Mouse (Mus musculus) G1E (cell line): Measurements from ENCODE around the gene Zkscan4. TPM values are rescaled to one million over a fixed set of nuclear protein-coding genes. Genes with fewer than 3 reads are reported as not detected.
"Not testable (repeated sequence)": the region's sequence is repeated elsewhere in the genome, so short reads cannot be mapped to it uniquely, and the experiment has no call there.

Source experiments
- ATAC-seq: 2 replicates; pipeline ENCODE4 v1.8.0; 2016; ENCODE audit warnings: mild to moderate bottlenecking; ENCODE audit not compliant: insufficient number of reproducible peaks, poor library complexity, low FRiP score, severe bottlenecking; ENCODE audit errors: extremely low read depth
- DNase-seq: peaks from one replicate; pipeline ENCODE4 v3.0.0; 2012; ENCODE audit warnings: low spot score
- H3K27me3 ChIP-seq: 2 replicates; pipeline ENCODE4 v1.6.1; 2012; ENCODE audit warnings: mild to moderate bottlenecking, low read length, inconsistent platforms; ENCODE audit not compliant: insufficient read depth
- H3K36me3 ChIP-seq: replicated peaks from 2 replicates; pipeline ENCODE3; 2012; ENCODE audit warnings: mild to moderate bottlenecking, inconsistent platforms
- H3K4me1 ChIP-seq: 2 replicates; pipeline ENCODE4 v1.6.1; 2012; ENCODE audit warnings: low read depth, low read length, inconsistent platforms, mixed read lengths; ENCODE audit not compliant: insufficient read depth
- H3K4me3 ChIP-seq: 2 replicates; pipeline ENCODE4 v1.5.1; 2012; ENCODE audit warnings: low read depth, mild to moderate bottlenecking, inconsistent platforms, low read length, moderate library complexity, mixed read lengths
- H3K9me3 ChIP-seq: replicated peaks from 2 replicates; pipeline ENCODE4 v1.6.1; 2012; ENCODE audit warnings: inconsistent platforms
- CTCF ChIP-seq: IDR thresholded peaks from 2 replicates; pipeline ENCODE4 v1.5.1; 2012; ENCODE audit warnings: low read depth, low read length, inconsistent platforms, mixed read lengths
- GATA1 ChIP-seq: IDR thresholded peaks from 2 replicates; pipeline ENCODE4 v1.6.1; 2012; ENCODE audit warnings: borderline replicate concordance, low read length, inconsistent platforms, mixed read lengths
- GATA2 ChIP-seq: IDR thresholded peaks from 2 replicates; pipeline ENCODE4 v1.6.1; 2012; ENCODE audit warnings: low read depth, low read length, inconsistent platforms, borderline replicate concordance
- POLR2AphosphoS5 ChIP-seq: IDR thresholded peaks from 2 replicates; pipeline ENCODE4 v1.6.1; 2012; ENCODE audit warnings: low read depth, low read length, inconsistent platforms; ENCODE audit not compliant: insufficient replicate concordance
- TAL1 ChIP-seq: conservative IDR thresholded peaks from 2 replicates; pipeline ENCODE4 v1.6.1; 2012; ENCODE audit warnings: low read depth, low read length, inconsistent platforms, mixed read lengths
- polyA plus RNA-seq: library from polyadenylated mRNA; stranded (reverse); fragments of >175 nt; gene quantifications from 2 replicates; pipeline ENCODE4 v1.2.3, GENCODE M21; 2012
- total RNA-seq, 2 experiments: library from RNA; stranded (forward) in 1 of 2; stranded (reverse) in 1 of 2; fragments of 200-1000 nt in 1 of 2; fragments of >200 nt in 1 of 2; fragmentation: Nextera tagmentation in 1 of 2; gene quantifications; 2 replicates each; pipeline ENCODE4 v1.2.3; 2014 to 2017

Gene Zkscan4
- total and polyA plus RNA-seq, 3 experiments = 0.05 TPM; not detected in 2

GRCm38 (mm10) chr13:21469097-21469496, 9.6 kb upstream of the Zkscan4 start:
- no peak overlapping the region; the same call in 1 of the 2 replicates for H3K4me3 ChIP-seq
- peaks cover 14% of the 10 kb centered on the region for H3K4me1 ChIP-seq
- no peaks in the 10 kb centered on the region for H3K36me3 ChIP-seq
- H3K27me3 ChIP-seq = peaks cover 16% of the 10 kb centered on the region
- H3K9me3 ChIP-seq = no peaks in the 10 kb centered on the region
- ATAC-seq (no peak), DNase-seq (no peak)
- TF ChIP-seq POLR2AphosphoS5 = no peak
- TF ChIP-seq GATA1 = no peak
- TF ChIP-seq TAL1 = no peak
- no peak for TF ChIP-seq GATA2
- TF ChIP-seq CTCF = no peak

- Histone ChIP-seq H3K4me1 (peaks cover 14% of the 10 kb centered on the region), H3K4me3 (no peak overlapping the region), H3K27me3 (peaks cover 19% of the 10 kb centered on the region), H3K36me3 (no peaks in the 10 kb centered on the region), H3K9me3 (no peaks in the 10 kb centered on the region)
- no peak for DNase-seq
- no peak for TF ChIP-seq POLR2AphosphoS5
- no peak for TF ChIP-seq CTCF
- no peak for TF ChIP-seq GATA2
- no peak for ATAC-seq
These were observed 6.3 kb upstream of the Zkscan4 start for GRCm38 (mm10) chr13:21472427-21472826.

GRCm38 (mm10) chr13:21486881-21487280, 8.2 kb downstream of the Zkscan4 start:
- H3K4me3 ChIP-seq = no peak overlapping the region
- TF ChIP-seq GATA1 = no peak
- peaks cover 11% of the 10 kb centered on the region for H3K27me3 ChIP-seq
- no peaks in the 10 kb centered on the region for H3K36me3 ChIP-seq
- H3K4me1 ChIP-seq = no peaks in the 10 kb centered on the region
- DNase-seq = no peak
- no peak for ATAC-seq
- 0 out of 2 replicates have a peak, but pooled peaks cover 2% of the 10 kb centered on the region for H3K9me3 ChIP-seq

GRCm38 (mm10) chr13:21492847-21493246, 14.1 kb downstream of the Zkscan4 start:
- Histone ChIP-seq H3K4me3 (no peak overlapping the region), H3K36me3 (no peaks in the 10 kb centered on the region), H3K4me1 (no peaks in the 10 kb centered on the region), H3K27me3 (peaks cover 2% of the 10 kb centered on the region; the same call in 1 of the 2 replicates), H3K9me3 (no peaks in the 10 kb centered on the region)
- DNase-seq (no peak), ATAC-seq (no peak)
- TF ChIP-seq POLR2AphosphoS5 (no peak), GATA2 (no peak), TAL1 (no peak), GATA1 (no peak), CTCF (no peak)

- Histone ChIP-seq H3K27me3 (peaks cover 6% of the 10 kb centered on the region), H3K4me3 (no peak within 1 kb of the TSS), H3K36me3 (no peaks in the 10 kb centered on the region), H3K9me3 (no peaks in the 10 kb centered on the region), H3K4me1 (no peaks in the 10 kb centered on the region)
- no peak for ATAC-seq
- DNase-seq = no peak
- TF ChIP-seq GATA2 (no peak), TAL1 (no peak), CTCF (no peak), GATA1 (no peak), POLR2AphosphoS5 (no peak)
These were observed 16.4 kb downstream of the Zkscan4 start, which contains the start of gene AK157302 for GRCm38 (mm10) chr13:21495080-21495479. AK157302 (plus strand) TSS chr13:21495223.

GRCm38 (mm10) chr13:21501182-21501581, 22.5 kb downstream of the Zkscan4 start, which contains the start of gene Gm11273:
Gm11273 (minus strand) TSS chr13:21501418.
- not testable (repeated sequence) for H3K27me3 ChIP-seq, ATAC-seq, H3K9me3 ChIP-seq, H3K4me3 ChIP-seq, DNase-seq, H3K36me3 ChIP-seq, H3K4me1 ChIP-seq

- Histone ChIP-seq H3K9me3 (no peaks in the 10 kb centered on the region), H3K4me1 (peaks cover 4% of the 10 kb centered on the region), H3K36me3 (no peaks in the 10 kb centered on the region), H3K27me3 (peaks cover 4% of the 10 kb centered on the region), H3K4me3 (no peak overlapping the region)
- ATAC-seq (no peak), DNase-seq (no peak)
- TF ChIP-seq POLR2AphosphoS5 = no peak
These were observed 23.6 kb downstream of the Zkscan4 start for GRCm38 (mm10) chr13:21502296-21502695.

GRCm38 (mm10) chr13:21506221-21506649, 27.5 kb downstream of the Zkscan4 start:
- Histone ChIP-seq H3K4me3 (peak overlapping the region; percentile 76), H3K36me3 (no peaks in the 10 kb centered on the region), H3K27me3 (no peaks in the 10 kb centered on the region), H3K9me3 (no peaks in the 10 kb centered on the region), H3K4me1 (peaks cover 4% of the 10 kb centered on the region)
- ATAC-seq = peak; percentile 96
- TF ChIP-seq CTCF = no peak
- no peak for TF ChIP-seq GATA2
- no peak for TF ChIP-seq GATA1
- no peak for TF ChIP-seq TAL1
- no peak for TF ChIP-seq POLR2AphosphoS5
- DNase-seq = peak; percentile 86
